Mouse (Mus musculus) cerebellum, postnatal 10 days (tissue): ENCODE results near the gene Napa.
A peak's percentile ranks its signal among the peaks of the same experiment; 100 is the strongest.

Experiments used
- DNase-seq, 2 experiments: peaks; one replicate each; pipeline ENCODE4 v3.0.0; 2021; ENCODE audit warnings: mixed read lengths in 2 of 2

The Napa gene

GRCm38 (mm10) chr7:16099901-16100300 lies 1.6 kb downstream of the Napa start:
- no peak for DNase-seq

- DNase-seq, result no peak
Observed at GRCm38 (mm10) chr7:16101081-16101480, 2.8 kb downstream of the Napa start.

GRCm38 (mm10) chr7:16101726-16102475 lies 3.6 kb downstream of the Napa start:
- no peak for DNase-seq

- DNase-seq, result no peak
Observed at GRCm38 (mm10) chr7:16102686-16103226, 4.5 kb downstream of the Napa start.

GRCm38 (mm10) chr7:16103760-16104159 lies 5.5 kb downstream of the Napa start:
- peak; percentile 92 to 96 for DNase-seq

GRCm38 (mm10) chr7:16104611-16105388 lies 6.5 kb downstream of the Napa start:
- DNase-seq, result no peak

- DNase-seq, result peak; percentile 62 to 72
Observed at GRCm38 (mm10) chr7:16108886-16109542, 10.8 kb downstream of the Napa start.

- DNase-seq, result no peak
Observed at GRCm38 (mm10) chr7:16110158-16110557, 11.9 kb downstream of the Napa start.

GRCm38 (mm10) chr7:16111284-16112090 lies 13.2 kb downstream of the Napa start:
- DNase-seq, result no peak

- no peak for DNase-seq
Observed at GRCm38 (mm10) chr7:16116418-16116817, 18.2 kb downstream of the Napa start.

- peak; percentile 71 to 77 for DNase-seq
Observed at GRCm38 (mm10) chr7:16117100-16117499, 18.8 kb downstream of the Napa start.

- DNase-seq, result peak; percentile 96 to 98
Observed at GRCm38 (mm10) chr7:16119569-16120261, 21.5 kb downstream of the Napa start, which contains the start of gene Kptn. TSS of gene Kptn (plus strand) at chr7:16119895.

GRCm38 (mm10) chr7:16120262-16120600 lies 22.0 kb downstream of the Napa start:
- DNase-seq, result no peak

- no peak for DNase-seq
Observed at GRCm38 (mm10) chr7:16125829-16126228, 27.6 kb downstream of the Napa start.

GRCm38 (mm10) chr7:16128344-16128743 lies 30.1 kb downstream of the Napa start:
- peak; percentile 91 to 93 for DNase-seq

- peak; percentile 42 to 57 for DNase-seq
Observed at GRCm38 (mm10) chr7:16128899-16129298, 30.6 kb downstream of the Napa start.

- peak; percentile 96 for DNase-seq
Observed at GRCm38 (mm10) chr7:16129421-16129845, 31.2 kb downstream of the Napa start, which contains the start of gene Slc8a2. TSS of gene Slc8a2 (plus strand) at chr7:16129826.

- DNase-seq, result peak; percentile 89 to 93
Observed at GRCm38 (mm10) chr7:16129846-16130691, 31.8 kb downstream of the Napa start.

GRCm38 (mm10) chr7:16130956-16131634 lies 32.8 kb downstream of the Napa start:
- peak; percentile 47 to 57 for DNase-seq

- DNase-seq, result peak; percentile 53 to 58
Observed at GRCm38 (mm10) chr7:16132161-16132581, 33.9 kb downstream of the Napa start.
